Mouse (Mus musculus): Measurements from ENCODE around the gene March1. TPM values are rescaled to one million over a fixed set of nuclear protein-coding genes. Genes with fewer than 3 reads are reported as not detected.

The March1 gene
- polyA plus RNA-seq, 1 experiment from 2014 or later: 0.50 TPM

DNA sequence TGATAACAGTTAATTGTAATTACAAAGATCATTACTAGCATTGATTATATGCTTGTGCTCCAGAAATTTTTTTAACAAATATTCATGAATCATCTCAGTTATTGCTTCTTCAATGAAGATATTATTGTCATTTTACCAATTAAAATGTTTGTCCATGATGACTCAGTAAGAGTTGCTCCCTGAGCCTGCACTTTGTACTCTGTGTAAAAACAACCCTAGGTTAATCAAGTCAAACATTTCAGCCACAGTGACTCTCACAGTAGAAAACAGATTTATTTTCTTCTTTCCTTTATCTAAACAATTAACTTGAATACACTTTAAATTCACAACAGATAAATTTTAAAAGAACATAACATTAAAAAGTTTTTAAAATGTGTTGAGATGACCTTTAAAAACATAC is 708.7 kb downstream of the March1 start:
- H3K4me3 ChIP-seq (ENCODE audit: low read depth, low read length): no peak overlapping the region
- H3K9me3 ChIP-seq (ENCODE audit: control insufficient read depth, low read length): no peaks in the 10 kb centered on the region
- ATAC-seq (ENCODE audit: low FRiP score, low TSS enrichment): no peak
- no peaks in the 10 kb centered on the region for H3K36me3 ChIP-seq (ENCODE audit: control insufficient read depth, insufficient read depth, low read length)
- no peak overlapping the region for H3K9ac ChIP-seq (ENCODE audit: low read length)
- TF ChIP-seq EP300 (optimal IDR thresholded peaks at IDR 0.05): no peak
- no peak for TF ChIP-seq CTCF (IDR thresholded peaks at IDR 0.05; ENCODE audit: low read depth)
- no peaks in the 10 kb centered on the region for H3K27me3 ChIP-seq (ENCODE audit: control insufficient read depth, insufficient read depth, low read length)
- no peak overlapping the region for H3K4me2 ChIP-seq (replicated peaks; ENCODE audit: low read depth)
- H3K4me1 ChIP-seq (replicated peaks; ENCODE audit: control insufficient read depth, insufficient read depth): no peaks in the 10 kb centered on the region
- no peak overlapping the region for H3K27ac ChIP-seq (replicated peaks)
- no peak for DNase-seq (ENCODE audit: low spot score)

DNA sequence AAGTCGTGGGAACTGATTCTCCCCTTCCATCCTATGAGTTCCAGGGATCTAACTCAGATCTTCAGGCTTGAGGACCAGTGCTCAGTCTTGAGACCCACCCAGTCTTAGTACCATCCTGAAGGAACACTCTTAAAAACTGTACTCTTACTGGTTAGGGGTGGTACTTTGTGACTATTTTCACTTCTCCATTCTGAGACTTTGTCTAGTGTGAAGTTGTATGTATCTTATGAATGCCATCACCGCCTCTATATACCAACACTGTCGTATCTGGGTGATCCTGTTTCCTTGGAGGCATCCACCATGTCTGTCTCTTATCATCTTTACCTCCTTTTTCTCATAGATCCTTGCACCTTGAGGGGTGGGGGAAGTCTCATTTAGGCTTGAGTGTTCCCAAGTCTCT is 714.5 kb downstream of the March1 start:
- H3K4me3 ChIP-seq (ENCODE audit: low read depth, low read length): no peak overlapping the region
- no peak overlapping the region for H3K4me2 ChIP-seq (replicated peaks; ENCODE audit: low read depth)
- ATAC-seq (ENCODE audit: low FRiP score, low TSS enrichment) (no peak), DNase-seq (ENCODE audit: low spot score) (no peak)
- no peaks in the 10 kb centered on the region for H3K9me3 ChIP-seq (ENCODE audit: control insufficient read depth, low read length)
- 74% methylated on average over 3 of the region's 3 CpGs for WGBS
- H3K9ac ChIP-seq (ENCODE audit: low read length): no peak overlapping the region
- no peak for TF ChIP-seq CTCF (IDR thresholded peaks at IDR 0.05; ENCODE audit: low read depth)
- no peak for TF ChIP-seq EP300 (optimal IDR thresholded peaks at IDR 0.05)
- no peaks in the 10 kb centered on the region for H3K27me3 ChIP-seq (ENCODE audit: control insufficient read depth, insufficient read depth, low read length)
- H3K36me3 ChIP-seq (ENCODE audit: control insufficient read depth, insufficient read depth, low read length): no peaks in the 10 kb centered on the region
- H3K27ac ChIP-seq (replicated peaks): no peak overlapping the region
- no peaks in the 10 kb centered on the region for H3K4me1 ChIP-seq (replicated peaks; ENCODE audit: control insufficient read depth, insufficient read depth)

- WGBS: 73% methylated on average over 3 of the region's 3 CpGs
- DNase-seq (ENCODE audit: low spot score): no peak
Observed at GRCm38 (mm10) chr8:66334265-66334664, 716.6 kb downstream of the March1 start.

GRCm38 (mm10) chr8:66339551-66339950 is 721.9 kb downstream of the March1 start:
- no peaks in the 10 kb centered on the region for H3K36me3 ChIP-seq (ENCODE audit: control insufficient read depth, insufficient read depth, low read length)

More at GRCm38 (mm10) chr8:66334265-66334664, 716.6 kb downstream of the March1 start:
- no peak for ATAC-seq (ENCODE audit: low FRiP score, low TSS enrichment)
- no peak overlapping the region for H3K27ac ChIP-seq (replicated peaks)
- H3K4me3 ChIP-seq (ENCODE audit: low read depth, low read length): no peak overlapping the region
- H3K36me3 ChIP-seq (ENCODE audit: control insufficient read depth, insufficient read depth, low read length): no peaks in the 10 kb centered on the region
- H3K4me1 ChIP-seq (replicated peaks; ENCODE audit: control insufficient read depth, insufficient read depth): no peaks in the 10 kb centered on the region
- H3K4me2 ChIP-seq (replicated peaks; ENCODE audit: low read depth): no peak overlapping the region
- H3K9ac ChIP-seq (ENCODE audit: low read length): no peak overlapping the region
- H3K9me3 ChIP-seq (ENCODE audit: control insufficient read depth, low read length): no peaks in the 10 kb centered on the region
- no peak for TF ChIP-seq EP300 (optimal IDR thresholded peaks at IDR 0.05)
- no peak for TF ChIP-seq CTCF (IDR thresholded peaks at IDR 0.05; ENCODE audit: low read depth)
- no peaks in the 10 kb centered on the region for H3K27me3 ChIP-seq (ENCODE audit: control insufficient read depth, insufficient read depth, low read length)

DNA sequence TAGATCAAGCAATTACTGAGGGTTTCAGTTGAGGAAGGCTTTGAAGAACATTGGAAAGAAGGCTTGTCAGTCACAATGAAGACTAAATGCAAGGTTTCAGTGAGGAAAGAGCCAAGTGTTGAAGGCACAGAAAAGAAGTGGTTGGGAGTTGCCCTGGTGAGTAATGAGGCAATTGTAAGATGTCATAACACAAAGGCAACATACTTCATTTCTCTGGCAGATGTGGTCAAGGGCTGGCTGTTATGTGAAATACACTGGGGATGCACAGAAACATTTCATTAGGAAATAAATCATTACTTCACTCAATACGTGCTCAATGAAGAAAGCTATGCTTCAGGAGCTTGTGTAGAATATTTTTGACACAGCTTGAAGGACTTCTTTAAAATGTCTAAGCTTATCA is 725.2 kb downstream of the March1 start:
- Histone ChIP-seq H3K9ac (ENCODE audit: low read length) (no peak overlapping the region), H3K4me3 (ENCODE audit: low read depth, low read length) (no peak overlapping the region), H3K27ac (replicated peaks) (no peak overlapping the region), H3K4me2 (replicated peaks; ENCODE audit: low read depth) (no peak overlapping the region), H3K36me3 (ENCODE audit: control insufficient read depth, insufficient read depth, low read length) (no peaks in the 10 kb centered on the region), H3K4me1 (replicated peaks; ENCODE audit: control insufficient read depth, insufficient read depth) (no peaks in the 10 kb centered on the region), H3K9me3 (ENCODE audit: control insufficient read depth, low read length) (no peaks in the 10 kb centered on the region), H3K27me3 (ENCODE audit: control insufficient read depth, insufficient read depth, low read length) (no peaks in the 10 kb centered on the region)
- DNase-seq (ENCODE audit: low spot score) (no peak), ATAC-seq (ENCODE audit: low FRiP score, low TSS enrichment) (no peak)
- TF ChIP-seq EP300 (optimal IDR thresholded peaks at IDR 0.05): no peak
- no peak for TF ChIP-seq CTCF (IDR thresholded peaks at IDR 0.05; ENCODE audit: low read depth)
- 67% methylated on average over 1 of the region's 1 CpGs for WGBS

More at GRCm38 (mm10) chr8:66339551-66339950, 721.9 kb downstream of the March1 start:
- Histone ChIP-seq H3K27me3 (ENCODE audit: control insufficient read depth, insufficient read depth, low read length) (no peaks in the 10 kb centered on the region), H3K9me3 (ENCODE audit: control insufficient read depth, low read length) (no peaks in the 10 kb centered on the region), H3K27ac (replicated peaks) (no peak overlapping the region), H3K4me1 (replicated peaks; ENCODE audit: control insufficient read depth, insufficient read depth) (no peaks in the 10 kb centered on the region), H3K4me2 (replicated peaks; ENCODE audit: low read depth) (no peak overlapping the region), H3K4me3 (ENCODE audit: low read depth, low read length) (no peak overlapping the region), H3K9ac (ENCODE audit: low read length) (no peak overlapping the region)
- WGBS: 68% methylated on average over 3 of the region's 3 CpGs
- DNase-seq (ENCODE audit: low spot score) (no peak), ATAC-seq (ENCODE audit: low FRiP score, low TSS enrichment) (no peak)
- no peak for TF ChIP-seq CTCF (IDR thresholded peaks at IDR 0.05; ENCODE audit: low read depth)
- TF ChIP-seq EP300 (optimal IDR thresholded peaks at IDR 0.05): no peak

GRCm38 (mm10) chr8:66362882-66363801 is 745.4 kb downstream of the March1 start:
- DNase-seq (ENCODE audit: low spot score): no peak
- no peaks in the 10 kb centered on the region for H3K27me3 ChIP-seq (ENCODE audit: control insufficient read depth, insufficient read depth, low read length)
- no peak for ATAC-seq (ENCODE audit: low FRiP score, low TSS enrichment)
- H3K36me3 ChIP-seq (ENCODE audit: control insufficient read depth, insufficient read depth, low read length): no peaks in the 10 kb centered on the region
- H3K4me3 ChIP-seq (ENCODE audit: low read depth, low read length): no peak overlapping the region
- TF ChIP-seq EP300 (optimal IDR thresholded peaks at IDR 0.05) (no peak), CTCF (IDR thresholded peaks at IDR 0.05; ENCODE audit: low read depth) (no peak)
- 66% methylated on average over 5 of the region's 5 CpGs for WGBS
- H3K9ac ChIP-seq (ENCODE audit: low read length): no peak overlapping the region
- no peaks in the 10 kb centered on the region for H3K4me1 ChIP-seq (replicated peaks; ENCODE audit: control insufficient read depth, insufficient read depth)
- H3K9me3 ChIP-seq (ENCODE audit: control insufficient read depth, low read length): no peaks in the 10 kb centered on the region
- no peak overlapping the region for H3K4me2 ChIP-seq (replicated peaks; ENCODE audit: low read depth)
- H3K27ac ChIP-seq (replicated peaks): no peak overlapping the region
